Mouse (Mus musculus): ENCODE data around the gene Prp2. TPM values are rescaled to one million over a fixed set of nuclear protein-coding genes. Genes with fewer than 3 reads are reported as not detected.

Gene Prp2
- not detected for total RNA-seq (2023)

DNA sequence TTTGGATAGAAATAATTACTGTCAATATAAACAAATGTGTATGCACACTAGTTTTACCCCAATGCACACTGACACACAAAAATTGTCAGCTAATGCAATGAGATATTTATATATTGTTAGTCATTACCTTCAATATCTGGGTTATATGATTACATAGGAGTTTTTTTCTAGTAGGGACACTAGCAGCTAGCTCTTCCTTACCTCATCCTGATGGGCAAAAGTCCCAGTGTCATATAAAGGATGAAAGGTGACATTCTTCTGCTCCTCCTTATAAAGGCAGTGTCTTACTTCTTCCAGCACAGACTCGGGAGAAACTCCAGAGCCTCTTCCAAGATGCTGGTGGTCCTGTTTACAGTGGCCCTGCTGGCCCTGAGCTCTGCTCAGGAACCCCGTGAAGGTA lies at the start of gene Prp2:
Gene Prp2, plus strand, starts transcription at position 301 of the 400 bp plus-strand sequence.

DNA sequence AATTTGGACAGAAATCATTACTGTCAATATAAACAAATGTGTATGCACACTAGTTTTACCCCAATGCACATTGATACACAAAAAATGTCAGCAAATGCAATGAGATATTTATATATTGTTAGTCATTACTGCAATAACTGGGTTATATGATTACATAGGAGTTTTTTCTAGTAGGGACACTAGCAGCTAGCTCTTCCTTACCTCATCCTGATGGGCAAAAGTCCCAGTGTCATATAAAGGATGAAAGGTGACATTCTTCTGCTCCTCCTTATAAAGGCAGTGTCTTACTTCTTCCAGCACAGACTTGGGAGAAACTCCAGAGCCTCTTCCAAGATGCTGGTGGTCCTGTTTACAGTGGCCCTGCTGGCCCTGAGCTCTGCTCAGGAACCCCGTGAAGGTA lies 26.2 kb upstream of the Prp2 start, which contains the start of gene Prh1:
Gene Prh1, plus strand, starts transcription at position 301 of the 400 bp plus-strand sequence.

Other genes starting within 250 kb of the Prp2 start
- gene Gm8882, start 231.8 kb upstream of the Prp2 start, total RNA-seq (2023), result not detected
- gene Prh1, start 26.1 kb upstream of the Prp2 start, total RNA-seq (2023), result not detected
- not detected for gene A630073D07Rik, start 55.6 kb downstream of the Prp2 start, total RNA-seq (2023)
- gene Tas2r120, start 61.0 kb downstream of the Prp2 start, total RNA-seq (2023), result not detected
- not detected for gene Tas2r121, start 105.1 kb downstream of the Prp2 start, total RNA-seq (2023)
- not detected for gene Tas2r122, start 116.0 kb downstream of the Prp2 start, total RNA-seq (2023)
- not detected for gene Tas2r115, start 142.1 kb downstream of the Prp2 start, total RNA-seq (2023)
- not detected for gene Tas2r124, start 158.8 kb downstream of the Prp2 start, total RNA-seq (2023)
- gene Tas2r102, start 166.2 kb downstream of the Prp2 start, total RNA-seq (2023), result not detected
- not detected for gene Tas2r136, start 182.2 kb downstream of the Prp2 start, total RNA-seq (2023)
- not detected for gene Tas2r117, start 206.9 kb downstream of the Prp2 start, total RNA-seq (2023)